Mouse (Mus musculus) MEL (cell line): ENCODE results near the gene Stradb. TPM values are rescaled to one million over a fixed set of nuclear protein-coding genes. Genes with fewer than 3 reads are reported as not detected.

ENCODE experiments used
- DNase-seq: peaks from one replicate; pipeline ENCODE4 v3.0.0; 2011; ENCODE audit warnings: low read depth, low spot score
- H3K27ac ChIP-seq: 2 replicates; pipeline ENCODE4 v1.5.1; 2012; ENCODE audit warnings: low read depth, mild to moderate bottlenecking, control low read depth, low read length, moderate library complexity; ENCODE audit not compliant: control insufficient read depth
- H3K27me3 ChIP-seq, 2 experiments: fragments of 150-350 bp in 1 of 2; sonication (generic) in 1 of 2; 2 replicates each; pipeline ENCODE4 v1.6.1; 2012; ENCODE audit warnings: low read length in 2 of 2, mild to moderate bottlenecking in 2 of 2, improper control_type of control experiment in 1 of 2, moderate library complexity in 1 of 2; ENCODE audit not compliant: insufficient read depth in 2 of 2, control insufficient read depth in 1 of 2
- H3K36me3 ChIP-seq, 2 experiments: 2 replicates each; pipeline ENCODE4 v1.6.1; 2012 to 2014; ENCODE audit warnings: low read length in 2 of 2, improper control_type of control experiment in 1 of 2, inconsistent platforms in 1 of 2, mild to moderate bottlenecking in 1 of 2; ENCODE audit not compliant: insufficient read depth in 2 of 2, control insufficient read depth in 1 of 2
- H3K4me1 ChIP-seq, 2 experiments: fragments of 150-350 bp in 1 of 2; sonication (generic) in 1 of 2; 2 replicates each; pipeline ENCODE4 v1.6.1; 2012; ENCODE audit warnings: low read length in 2 of 2, improper control_type of control experiment in 1 of 2, mild to moderate bottlenecking in 1 of 2; ENCODE audit not compliant: insufficient read depth in 2 of 2, control insufficient read depth in 1 of 2
- H3K4me3 ChIP-seq, 2 experiments: fragments of 150-350 bp in 1 of 2; sonication (generic) in 1 of 2; 2 replicates each; pipeline ENCODE4 v1.5.1; 2012; ENCODE audit warnings: low read depth in 2 of 2, low read length in 2 of 2, mild to moderate bottlenecking in 2 of 2, moderate library complexity in 2 of 2, control low read depth in 1 of 2, improper control_type of control experiment in 1 of 2; ENCODE audit not compliant: control insufficient read depth in 1 of 2, insufficient read depth in 1 of 2
- H3K79me2 ChIP-seq: 2 replicates; pipeline ENCODE4 v1.6.1; 2012; ENCODE audit warnings: mild to moderate bottlenecking, low read length, moderate library complexity; ENCODE audit not compliant: control insufficient read depth, poor library complexity, insufficient read depth
- H3K9ac ChIP-seq: 2 replicates; pipeline ENCODE4 v1.6.1; 2012; ENCODE audit warnings: low read depth, mild to moderate bottlenecking, control low read depth, low read length, moderate library complexity; ENCODE audit not compliant: control insufficient read depth, poor library complexity, severe bottlenecking
- H3K9me3 ChIP-seq: fragments of 150-350 bp; sonication (generic); replicated peaks from 2 replicates; pipeline ENCODE4 v1.6.1; 2012; ENCODE audit warnings: mild to moderate bottlenecking, low read length, improper control_type of control experiment, moderate library complexity; ENCODE audit not compliant: insufficient read depth
- CHD1 ChIP-seq: IDR thresholded peaks from 2 replicates; pipeline ENCODE4 v1.6.1; 2012; ENCODE audit warnings: low read depth, mild to moderate bottlenecking, inconsistent platforms, low read length, improper control_type of control experiment
- CHD2 ChIP-seq: IDR thresholded peaks from 2 replicates; pipeline ENCODE4 v1.6.1; 2011; ENCODE audit warnings: low read length, improper control_type of control experiment
- E2F4 ChIP-seq: IDR thresholded peaks from 2 replicates; pipeline ENCODE4 v1.6.1; 2011; ENCODE audit warnings: low read depth, low read length, improper control_type of control experiment, borderline replicate concordance
- ELF1 ChIP-seq: IDR thresholded peaks from 2 replicates; pipeline ENCODE4 v1.6.1; 2014; ENCODE audit warnings: low read depth, mild to moderate bottlenecking, inconsistent platforms, low read length, improper control_type of control experiment, moderate library complexity
- ETS1 ChIP-seq: IDR thresholded peaks from 2 replicates; pipeline ENCODE4 v1.6.1; 2012; ENCODE audit warnings: low read depth, mild to moderate bottlenecking, inconsistent platforms, low read length, improper control_type of control experiment, moderate library complexity
- GABPA ChIP-seq: IDR thresholded peaks from 2 replicates; pipeline ENCODE4 v1.6.1; 2012; ENCODE audit warnings: low read depth, mild to moderate bottlenecking, inconsistent platforms, low read length, improper control_type of control experiment, moderate library complexity
- HCFC1 ChIP-seq: IDR thresholded peaks from 2 replicates; pipeline ENCODE4 v1.6.1; 2012; ENCODE audit warnings: low read depth, mild to moderate bottlenecking, inconsistent platforms, low read length, improper control_type of control experiment, moderate library complexity
- MAZ ChIP-seq: IDR thresholded peaks from 2 replicates; pipeline ENCODE4 v1.6.1; 2012; ENCODE audit warnings: low read depth, mild to moderate bottlenecking, inconsistent platforms, low read length, improper control_type of control experiment
- POLR2AphosphoS2 ChIP-seq: IDR thresholded peaks from 2 replicates; pipeline ENCODE4 v1.6.1; 2011; ENCODE audit warnings: low read length, improper control_type of control experiment
- POLR2AphosphoS5 ChIP-seq: IDR thresholded peaks from 2 replicates; pipeline ENCODE4 v1.6.1; 2012; ENCODE audit warnings: low read depth, borderline replicate concordance, mild to moderate bottlenecking, inconsistent platforms, low read length, moderate library complexity, mixed read lengths
- RAD21 ChIP-seq: IDR thresholded peaks from 2 replicates; pipeline ENCODE4 v1.6.1; 2011; ENCODE audit warnings: mild to moderate bottlenecking, low read depth, low read length, improper control_type of control experiment
- RCOR1 ChIP-seq: IDR thresholded peaks from 2 replicates; pipeline ENCODE4 v1.6.1; 2012; ENCODE audit warnings: low read depth, mild to moderate bottlenecking, inconsistent platforms, low read length, improper control_type of control experiment
- TAL1 ChIP-seq: IDR thresholded peaks from 2 replicates; pipeline ENCODE4 v1.6.1; 2012; ENCODE audit warnings: mild to moderate bottlenecking, inconsistent platforms, low read length, moderate library complexity, mixed read lengths
- TBP ChIP-seq: IDR thresholded peaks from 2 replicates; pipeline ENCODE4 v1.8.0; 2011; ENCODE audit warnings: low read depth, low read length, improper control_type of control experiment
- TCF12 ChIP-seq: IDR thresholded peaks from 2 replicates; pipeline ENCODE4 v1.6.1; 2014; ENCODE audit warnings: low read depth, mild to moderate bottlenecking, inconsistent platforms, low read length, improper control_type of control experiment, moderate library complexity
- UBTF ChIP-seq: IDR thresholded peaks from 2 replicates; pipeline ENCODE4 v1.6.1; 2012; ENCODE audit warnings: low read depth, mild to moderate bottlenecking, inconsistent platforms, low read length, improper control_type of control experiment, moderate library complexity, borderline replicate concordance; ENCODE audit not compliant: insufficient read depth
- USF1 ChIP-seq: IDR thresholded peaks from 2 replicates; pipeline ENCODE4 v1.6.1; 2014; ENCODE audit warnings: low read depth, mild to moderate bottlenecking, inconsistent platforms, low read length, improper control_type of control experiment, moderate library complexity
- USF2 ChIP-seq, 2 experiments: IDR thresholded peaks; 2 replicates each; pipeline ENCODE4 v1.6.1; 2011 to 2012; ENCODE audit warnings: improper control_type of control experiment in 2 of 2, low read length in 2 of 2, borderline replicate concordance in 1 of 2, inconsistent platforms in 1 of 2, low read depth in 1 of 2, mild to moderate bottlenecking in 1 of 2; ENCODE audit not compliant: insufficient read depth in 1 of 2
- ZNF384 ChIP-seq: IDR thresholded peaks from 2 replicates; pipeline ENCODE4 v1.6.1; 2012; ENCODE audit warnings: low read depth, mild to moderate bottlenecking, inconsistent platforms, low read length, improper control_type of control experiment
- polyA plus RNA-seq, 2 experiments: library from polyadenylated mRNA; stranded (reverse) in 1 of 2; unstranded in 1 of 2; fragments of >175 nt in 1 of 2; fragments of >200 nt in 1 of 2; gene quantifications; 2 replicates each; pipeline versions ENCODE4 v1.2.1 to v1.2.4; 2012; ENCODE audit warnings: low replicate concordance in 2 of 2, low read depth in 1 of 2; ENCODE audit not compliant: insufficient read length in 2 of 2, insufficient read depth in 1 of 2, missing spikeins in 1 of 2
- total RNA-seq: library from RNA; depleted of rRNA; stranded (reverse); fragments of 300-350 nt; gene quantifications from 2 replicates; pipeline ENCODE4 v1.2.3, GENCODE M21; 2012

The Stradb gene
- total and polyA plus RNA-seq, 3 experiments, result 4.2 to 11.1 TPM; not detected in 1

DNA sequence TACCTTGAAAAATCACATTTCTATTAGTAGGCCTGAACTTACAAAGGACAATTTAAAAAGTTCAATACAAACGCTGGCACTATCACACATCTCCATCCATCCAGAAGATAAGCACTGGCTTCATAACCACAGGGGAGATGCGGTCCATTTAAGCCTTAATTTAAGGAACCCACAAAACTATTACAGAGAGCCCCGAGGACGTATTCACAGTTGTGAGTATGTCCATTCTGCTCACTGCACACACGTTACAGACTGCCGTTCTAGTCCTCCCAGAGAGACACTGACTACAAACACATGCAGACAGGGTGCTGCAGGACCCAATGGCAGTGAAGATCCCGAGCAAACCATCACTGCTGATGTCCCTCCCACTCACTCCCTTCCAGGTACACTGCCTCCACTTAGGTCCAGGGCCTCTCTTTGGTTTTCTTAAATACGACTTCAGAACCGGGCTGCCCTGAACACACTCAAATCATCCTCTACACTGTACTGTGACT lies 35.7 kb upstream of the Stradb start:
- Histone ChIP-seq H3K4me3 (no peak overlapping the region), H3K27ac (no peak overlapping the region), H3K4me1 (no peaks in the 10 kb centered on the region), H3K9ac (no peak overlapping the region), H3K36me3 (peaks cover 0 to 3% of the 10 kb centered on the region in 2 experiments; a peak in 3 of 4 replicates), H3K27me3 (no peaks in the 10 kb centered on the region), H3K9me3 (no peaks in the 10 kb centered on the region), H3K79me2 (no peaks in the 10 kb centered on the region)
- TF ChIP-seq POLR2AphosphoS2, result no peak
- no peak for TF ChIP-seq USF2 (IDR thresholded peaks at IDR 0.05; ENCODE audit: borderline replicate concordance in 1 of 2, insufficient read depth in 1 of 2, low read depth in 1 of 2, low read length in 2 of 2)
- no peak for TF ChIP-seq USF1
- TF ChIP-seq ZNF384, result no peak
- TF ChIP-seq RCOR1, result no peak
- no peak for TF ChIP-seq E2F4
- no peak for TF ChIP-seq MAZ
- no peak for TF ChIP-seq RAD21
- no peak for TF ChIP-seq CHD1
- no peak for TF ChIP-seq ETS1
- TF ChIP-seq POLR2AphosphoS5, result no peak
- TF ChIP-seq CHD2, result no peak
- no peak for DNase-seq

DNA sequence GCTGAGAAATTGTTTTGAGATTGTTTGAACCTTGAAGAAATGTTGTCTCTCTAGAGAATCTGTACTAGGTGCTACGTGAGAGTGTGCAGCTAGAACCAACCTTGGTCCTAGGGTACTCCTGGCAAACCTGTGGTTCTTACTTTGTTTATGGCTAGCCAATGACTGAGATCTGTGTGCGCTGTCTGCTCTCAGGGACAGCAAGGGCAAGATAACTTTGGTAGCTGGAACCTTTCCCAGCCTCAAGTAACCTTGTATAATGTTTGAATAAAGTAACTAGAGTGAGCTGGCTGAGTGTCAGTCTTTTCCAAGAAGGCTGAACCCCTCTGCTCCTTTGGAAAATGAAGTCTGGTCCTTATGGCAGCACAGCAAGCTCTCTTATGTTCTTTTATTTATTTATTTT lies 27.8 kb upstream of the Stradb start:
- Histone ChIP-seq H3K36me3 (peaks cover 0 to 9% of the 10 kb centered on the region in 2 experiments; a peak in 2 of 4 replicates), H3K9ac (no peak overlapping the region), H3K27ac (no peak overlapping the region), H3K79me2 (peaks cover 6% of the 10 kb centered on the region; the same call in 1 of the 2 replicates), H3K27me3 (no peaks in the 10 kb centered on the region), H3K4me1 (no peaks in the 10 kb centered on the region), H3K4me3 (no peak overlapping the region), H3K9me3 (no peaks in the 10 kb centered on the region)
- no peak for TF ChIP-seq HCFC1
- no peak for TF ChIP-seq ELF1
- TF ChIP-seq UBTF, result no peak
- no peak for TF ChIP-seq TBP
- no peak for TF ChIP-seq ZNF384
- TF ChIP-seq TCF12, result no peak
- no peak for TF ChIP-seq CHD1
- TF ChIP-seq GABPA, result no peak
- TF ChIP-seq TAL1, result no peak
- TF ChIP-seq POLR2AphosphoS5, result no peak
- no peak for DNase-seq
